Mouse (Mus musculus): ENCODE data around the gene Serpinb2. TPM values are rescaled to one million over a fixed set of nuclear protein-coding genes. Genes with fewer than 3 reads are reported as not detected.

Serpinb2 gene
- polyA plus RNA-seq, 1 experiment from 2014 or later: 41.3 TPM

DNA sequence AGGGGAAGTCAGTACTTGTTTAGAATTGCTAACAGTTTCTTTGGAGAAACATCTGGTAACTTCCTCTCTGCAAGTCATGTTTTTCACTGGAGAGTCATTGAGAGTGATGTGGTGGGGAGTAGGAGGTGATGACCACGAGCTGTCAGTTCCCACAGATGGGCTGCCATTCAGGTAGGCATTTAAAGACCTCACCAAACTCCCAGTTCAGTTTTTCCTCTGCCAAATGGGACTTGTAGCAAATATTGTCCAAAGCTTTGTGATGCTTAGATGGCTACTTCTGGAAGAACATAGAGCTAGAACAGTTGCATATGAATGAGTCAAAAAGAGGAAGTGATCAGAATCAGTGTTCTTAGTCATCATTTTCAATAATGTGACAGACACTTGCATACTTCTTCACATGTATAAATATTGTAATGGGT is 72.7 kb downstream of the Serpinb2 start:
- H3K4me3 ChIP-seq (ENCODE audit: low read depth, low read length): no peak overlapping the region

DNA sequence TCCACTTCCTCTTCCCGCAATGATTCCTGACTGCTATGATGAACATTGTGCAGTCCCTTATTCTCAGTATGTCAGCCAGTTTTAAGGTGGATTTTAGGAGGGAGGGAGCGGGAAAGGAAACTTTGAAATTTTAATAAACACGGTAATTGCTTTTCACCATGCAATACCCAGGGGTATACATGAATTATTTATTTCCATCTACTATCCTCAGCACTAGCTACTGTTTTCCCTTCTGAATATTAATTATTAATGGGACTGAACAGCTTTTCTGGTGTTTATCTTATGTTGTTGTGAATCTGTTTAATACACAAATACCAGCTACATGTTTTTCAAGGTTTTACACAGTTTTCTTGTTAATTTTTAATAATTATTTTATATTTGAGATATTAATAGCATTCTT is 73.7 kb downstream of the Serpinb2 start:
- Histone ChIP-seq H3K36me3 (ENCODE audit: control insufficient read depth, insufficient read depth, low read length) (no peaks in the 10 kb centered on the region), H3K4me1 (replicated peaks; ENCODE audit: control insufficient read depth, insufficient read depth) (no peaks in the 10 kb centered on the region), H3K9me3 (ENCODE audit: control insufficient read depth, low read length) (no peaks in the 10 kb centered on the region), H3K4me3 (ENCODE audit: low read depth, low read length) (no peak overlapping the region), H3K9ac (ENCODE audit: low read length) (no peak overlapping the region), H3K27ac (replicated peaks) (no peak overlapping the region), H3K27me3 (ENCODE audit: control insufficient read depth, insufficient read depth, low read length) (no peaks in the 10 kb centered on the region), H3K4me2 (replicated peaks; ENCODE audit: low read depth) (no peak overlapping the region)
- no peak for TF ChIP-seq CTCF (IDR thresholded peaks at IDR 0.05; ENCODE audit: low read depth)
- TF ChIP-seq EP300 (optimal IDR thresholded peaks at IDR 0.05): no peak
- 85% methylated on average over 3 of the region's 3 CpGs for WGBS
- ATAC-seq (ENCODE audit: low FRiP score, low TSS enrichment) (no peak), DNase-seq (ENCODE audit: low spot score) (no peak)

More for the DNA sequence above, 72.7 kb downstream of the Serpinb2 start:
- Histone ChIP-seq H3K9me3 (ENCODE audit: control insufficient read depth, low read length) (no peaks in the 10 kb centered on the region), H3K36me3 (ENCODE audit: control insufficient read depth, insufficient read depth, low read length) (no peaks in the 10 kb centered on the region), H3K27ac (replicated peaks) (no peak overlapping the region), H3K4me1 (replicated peaks; ENCODE audit: control insufficient read depth, insufficient read depth) (no peaks in the 10 kb centered on the region), H3K4me2 (replicated peaks; ENCODE audit: low read depth) (no peak overlapping the region), H3K9ac (ENCODE audit: low read length) (no peak overlapping the region), H3K27me3 (ENCODE audit: control insufficient read depth, insufficient read depth, low read length) (no peaks in the 10 kb centered on the region)
- no peak for TF ChIP-seq CTCF (IDR thresholded peaks at IDR 0.05; ENCODE audit: low read depth)
- TF ChIP-seq EP300 (optimal IDR thresholded peaks at IDR 0.05): no peak
- ATAC-seq (ENCODE audit: low FRiP score, low TSS enrichment): no peak
- no peak for DNase-seq (ENCODE audit: low spot score)
- 30% methylated on average over 1 of the region's 1 CpGs for WGBS

Other genes with a start within 250 kb of the Serpinb2 start
- 1.5 and 1.7 TPM in 2 replicates for gene Serpinb3b, start 233.1 kb upstream of the Serpinb2 start, polyA plus RNA-seq (2015; fragmentation: Nextera tagmentation; extraction: Ambion mirVana)
- gene Serpinb3c, start 233.1 kb upstream of the Serpinb2 start, polyA plus RNA-seq (2015; fragmentation: Nextera tagmentation; extraction: Ambion mirVana): 0.38 and 0.76 TPM in 2 replicates
- 16.2 and 18.9 TPM in 2 replicates for gene Serpinb11, start 150.2 kb upstream of the Serpinb2 start, polyA plus RNA-seq (2015; fragmentation: Nextera tagmentation; extraction: Ambion mirVana)
- gene Serpinb7, start 111.8 kb upstream of the Serpinb2 start, polyA plus RNA-seq (2015; fragmentation: Nextera tagmentation; extraction: Ambion mirVana): 33.0 and 39.4 TPM in 2 replicates
- 34.6 and 37.4 TPM in 2 replicates for gene Serpinb8, start 78.6 kb downstream of the Serpinb2 start, polyA plus RNA-seq (2015; fragmentation: Nextera tagmentation; extraction: Ambion mirVana)

Data from stomach, postnatal 0 days (tissue).